Mouse (Mus musculus): ENCODE results near the gene Slpi. TPM values are rescaled to one million over a fixed set of nuclear protein-coding genes. Genes with fewer than 3 reads are reported as not detected.
"Not testable (repeated sequence)": the region's sequence is repeated elsewhere in the genome, so short reads cannot be mapped to it uniquely, and the experiment has no call there.

The Slpi gene
- total RNA-seq, 2 experiments from 2014 or later: not detected

GRCm38 (mm10) chr2:164348980-164349379 is 39.9 kb downstream of the Slpi start:
- peak; percentile 20 to 30 for DNase-seq (ENCODE audit: low spot score in 2 of 2)
- intact Hi-C loops (cut with DNase I): loop anchor here (5.0 kb wide), 1 partner anchor 212 kb away; no protein-coding TSS in a partner anchor

GRCm38 (mm10) chr2:164347697-164348096 is 41.2 kb downstream of the Slpi start:
- peak in 1 of 2 experiments; percentile 7 for DNase-seq (ENCODE audit: low spot score in 2 of 2)
- intact Hi-C loops (cut with DNase I): loop anchor here (5.0 kb wide), 1 partner anchor 210 kb away; no protein-coding TSS in a partner anchor

GRCm38 (mm10) chr2:164343732-164344131 is 45.2 kb downstream of the Slpi start:
- DNase-seq (ENCODE audit: low spot score in 2 of 2); intact Hi-C loops (cut with DNase I): not testable (repeated sequence)

GRCm38 (mm10) chr2:164332440-164332839 is 56.5 kb downstream of the Slpi start, which contains the start of gene Svs5:
TSS of gene Svs5 (plus strand) at chr2:164332740.
- not testable (repeated sequence) for DNase-seq (ENCODE audit: low spot score in 2 of 2)

GRCm38 (mm10) chr2:164320983-164321382 is 67.9 kb downstream of the Slpi start:
- DNase-seq (ENCODE audit: low spot score in 2 of 2): no peak
- intact Hi-C loops (cut with DNase I): no loop called here

More at GRCm38 (mm10) chr2:164332440-164332839, 56.5 kb downstream of the Slpi start, which contains the start of gene Svs5:
- intact Hi-C loops (cut with DNase I): not testable (repeated sequence)

- DNase-seq (ENCODE audit: low spot score in 2 of 2); intact Hi-C loops (cut with DNase I): not testable (repeated sequence)
Observed at GRCm38 (mm10) chr2:164316451-164316850, 72.4 kb downstream of the Slpi start, which contains the start of gene Svs6. TSS of gene Svs6 (plus strand) at chr2:164316751.

GRCm38 (mm10) chr2:164315460-164315859 is 73.4 kb downstream of the Slpi start:
- intact Hi-C loops (cut with DNase I); DNase-seq (ENCODE audit: low spot score in 2 of 2): not testable (repeated sequence)

GRCm38 (mm10) chr2:164312599-164312998 is 76.3 kb downstream of the Slpi start:
- DNase-seq (ENCODE audit: low spot score in 2 of 2): peak; percentile 6 to 15
- intact Hi-C loops (cut with DNase I): no loop called here

Small RNA genes lying within 50 kb of the gene (microRNA-seq; reads per million reads assigned to microRNA genes)
- gene Mir7678: 0 reads per million in 2 experiments

Other genes starting within 250 kb of the Slpi start
- gene Kcns1, start 218.0 kb downstream of the Slpi start, total RNA-seq (2021): 10 to 100 TPM; 10.9 to 11.2 TPM
- gene Wfdc5, start 206.4 kb downstream of the Slpi start, total RNA-seq (2021): not detected
- not detected for gene Wfdc12, start 198.5 kb downstream of the Slpi start, total RNA-seq (2021)
- gene Wfdc15a, start 189.0 kb downstream of the Slpi start, total RNA-seq (2021): not detected
- gene Wfdc15b, start 167.4 kb downstream of the Slpi start, total RNA-seq (2021): not detected
- not detected for gene Svs2, start 150.6 kb downstream of the Slpi start, total RNA-seq (2021)
- gene Svs3b, start 132.5 kb downstream of the Slpi start, total RNA-seq (2021): not detected
- gene Svs4, start 110.6 kb downstream of the Slpi start, total RNA-seq (2021): not detected
- not detected for gene Svs3a, start 99.8 kb downstream of the Slpi start, total RNA-seq (2021)
- not detected for gene Svs6, start 72.3 kb downstream of the Slpi start, total RNA-seq (2021)
- not detected for gene Svs5, start 56.4 kb downstream of the Slpi start, total RNA-seq (2021)
- under 1 TPM; 0.32 to 0.42 TPM for gene Rbpjl, start 14.0 kb upstream of the Slpi start, total RNA-seq (2021)
- 10 to 100 TPM; 13.4 to 15.0 TPM for gene Matn4, start 16.1 kb upstream of the Slpi start, total RNA-seq (2021)
- 10 to 100 TPM; 60.0 to 79.0 TPM for gene Sdc4, start 54.8 kb upstream of the Slpi start, total RNA-seq (2021)
- 10 to 100 TPM; 38.0 to 44.4 TPM for gene Sys1, start 67.9 kb upstream of the Slpi start, total RNA-seq (2021)
- gene Gm20458, start 71.9 kb upstream of the Slpi start, total RNA-seq (2021): 10 to 100 TPM in 1 of 2 experiments, 1 to 10 TPM in 1; 1.9 to 12.2 TPM
- gene Trp53tg5, start 84.6 kb upstream of the Slpi start, total RNA-seq (2021): not detected
- 100 to 1,000 TPM; 112 to 116 TPM for gene Dbndd2, start 97.0 kb upstream of the Slpi start, total RNA-seq (2021)
- gene Pigt, start 108.4 kb upstream of the Slpi start, total RNA-seq (2021): 100 to 1,000 TPM; 115 to 122 TPM
- gene Wfdc2, start 173.3 kb upstream of the Slpi start, total RNA-seq (2021): 1 to 10 TPM; 1.0 to 1.6 TPM
- gene Spint3, start 184.4 kb upstream of the Slpi start, total RNA-seq (2021): not detected
- gene Wfdc6a, start 196.4 kb upstream of the Slpi start, total RNA-seq (2021): under 1 TPM; 0.72 to 0.92 TPM
- gene Eppin, start 204.5 kb upstream of the Slpi start, total RNA-seq (2021): not detected
- gene Wfdc6b, start 224.4 kb upstream of the Slpi start, total RNA-seq (2021): not detected
- gene Wfdc8, start 224.5 kb upstream of the Slpi start, total RNA-seq (2021): not detected
- not detected for gene Wfdc16, start 249.7 kb upstream of the Slpi start, total RNA-seq (2021)